Mouse (Mus musculus) kidney, embryonic 15.5 days (tissue): Measurements from ENCODE around the gene Gna12. TPM values are rescaled to one million over a fixed set of nuclear protein-coding genes. Genes with fewer than 3 reads are reported as not detected.
A peak's percentile ranks its signal among the peaks of the same experiment; 100 is the strongest.

Source experiments
- ATAC-seq: fragments of 200-750 bp; cut with Nextera tagmentation; replicated peaks from 2 replicates; pipeline ENCODE4 v1.8.0; 2017; ENCODE audit warnings: moderate TSS enrichment; ENCODE audit not compliant: low FRiP score
- H3K27ac ChIP-seq: fragments of 300-500 bp; sonication (generic); 2 replicates; pipeline ENCODE4 v1.5.1; 2015; ENCODE audit warnings: mild to moderate bottlenecking, inconsistent platforms
- H3K27me3 ChIP-seq: fragments of 300-500 bp; sonication (generic); 2 replicates; pipeline ENCODE4 v1.6.1; 2015; ENCODE audit warnings: inconsistent platforms
- H3K36me3 ChIP-seq: fragments of 300-500 bp; sonication (generic); 2 replicates; pipeline ENCODE4 v1.6.1; 2015; ENCODE audit warnings: inconsistent platforms
- H3K4me1 ChIP-seq: fragments of 300-500 bp; sonication (generic); 2 replicates; pipeline ENCODE4 v1.6.1; 2015; ENCODE audit warnings: inconsistent platforms
- H3K4me2 ChIP-seq: fragments of 300-500 bp; sonication (generic); 2 replicates; pipeline ENCODE4 v1.6.1; 2015; ENCODE audit warnings: moderate library complexity, mild to moderate bottlenecking, inconsistent platforms
- H3K4me3 ChIP-seq: fragments of 300-500 bp; sonication (generic); replicated peaks from 2 replicates; pipeline ENCODE4 v1.5.1; 2015; ENCODE audit warnings: mild to moderate bottlenecking, inconsistent platforms
- H3K9ac ChIP-seq: fragments of 300-500 bp; sonication (generic); 2 replicates; pipeline ENCODE4 v1.6.1; 2015; ENCODE audit warnings: mild to moderate bottlenecking, inconsistent platforms
- H3K9me3 ChIP-seq: fragments of 300-500 bp; sonication (generic); replicated peaks from 2 replicates; pipeline ENCODE4 v1.6.1; 2016; ENCODE audit warnings: inconsistent platforms
- WGBS: fragments of 180-500 bp; shearing (Covaris S2); methylation state at CpG from one replicate; pipeline ENCODE4 v1.1.7; 2015; ENCODE audit warnings: mixed read lengths; 5-methylcytosine and 5-hydroxymethylcytosine counted together
- polyA plus RNA-seq: library from polyadenylated mRNA; unstranded; fragments of >200 nt; fragmentation: Nextera tagmentation; extraction: Ambion mirVana; gene quantifications from 2 replicates; pipeline ENCODE4 v1.2.1, GENCODE M21; 2015

The Gna12 gene
- polyA plus RNA-seq, 1 experiment from 2014 or later: 16.1 TPM

DNA sequence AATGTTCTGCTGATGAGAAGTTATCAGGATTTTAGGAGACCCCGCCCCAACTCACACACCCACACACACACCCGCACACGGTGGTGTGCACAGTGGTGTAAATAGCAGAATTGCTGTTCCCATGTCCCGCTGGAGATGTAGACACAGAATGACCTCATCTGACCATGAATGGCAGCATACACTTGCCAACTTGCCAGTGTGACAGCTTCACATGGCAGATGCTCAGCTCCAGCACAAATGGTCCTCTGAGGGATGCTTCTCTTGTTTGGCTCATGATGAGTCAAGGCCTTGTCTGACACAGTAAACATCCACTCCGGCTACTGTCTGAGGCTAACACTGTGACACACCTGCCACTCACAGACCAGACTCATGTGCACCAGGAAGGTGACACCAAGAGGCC, 61.9 kb downstream of the Gna12 start:
- Histone ChIP-seq H3K4me3 (no peak overlapping the region), H3K36me3 (0 out of 2 replicates have a peak, but pooled peaks cover 5% of the 10 kb centered on the region), H3K27me3 (no peaks in the 10 kb centered on the region), H3K9me3 (no peaks in the 10 kb centered on the region), H3K4me2 (peak overlapping the region; percentile 34), H3K27ac (peak overlapping the region; percentile 97), H3K9ac (0 out of 2 replicates have a peak overlapping the region, but pooled peaks have one; percentile 9), H3K4me1 (peaks cover 78% of the 10 kb centered on the region)
- no peak for ATAC-seq
- 51% methylated on average over 5 of the region's 5 CpGs for WGBS

DNA sequence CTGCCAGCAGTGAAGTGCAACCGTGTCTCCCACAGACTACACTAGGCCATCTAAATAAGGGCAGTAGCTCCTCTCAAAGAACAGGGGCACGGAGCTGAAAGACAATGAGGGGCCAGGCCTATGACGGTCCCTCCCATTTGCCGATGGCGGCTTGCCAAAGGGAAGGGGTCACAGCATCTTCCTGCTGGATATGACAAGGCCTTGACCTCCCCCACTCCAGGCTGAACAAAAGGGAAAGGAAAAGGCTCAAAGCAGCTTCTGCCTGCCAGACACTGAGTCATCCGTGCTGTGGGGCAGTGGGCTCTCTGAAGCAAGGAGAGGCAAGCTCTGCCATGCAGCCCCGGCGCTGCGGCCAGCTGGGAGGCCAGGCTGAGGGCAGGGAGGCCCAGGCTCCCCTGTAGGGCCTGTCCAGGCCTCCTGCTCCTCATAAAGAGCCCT, 62.5 kb downstream of the Gna12 start:
- 3% methylated on average over 9 of the region's 9 CpGs for WGBS
- Histone ChIP-seq H3K4me1 (peaks cover 75% of the 10 kb centered on the region), H3K27me3 (no peaks in the 10 kb centered on the region), H3K36me3 (peaks cover 9% of the 10 kb centered on the region; the same call in 1 of the 2 replicates), H3K27ac (peak overlapping the region; percentile 97), H3K4me2 (peak overlapping the region; percentile 34), H3K4me3 (no peak overlapping the region), H3K9ac (peak overlapping the region; percentile 28; the same call in 1 of the 2 replicates), H3K9me3 (no peaks in the 10 kb centered on the region)
- ATAC-seq: peak; percentile 79

DNA sequence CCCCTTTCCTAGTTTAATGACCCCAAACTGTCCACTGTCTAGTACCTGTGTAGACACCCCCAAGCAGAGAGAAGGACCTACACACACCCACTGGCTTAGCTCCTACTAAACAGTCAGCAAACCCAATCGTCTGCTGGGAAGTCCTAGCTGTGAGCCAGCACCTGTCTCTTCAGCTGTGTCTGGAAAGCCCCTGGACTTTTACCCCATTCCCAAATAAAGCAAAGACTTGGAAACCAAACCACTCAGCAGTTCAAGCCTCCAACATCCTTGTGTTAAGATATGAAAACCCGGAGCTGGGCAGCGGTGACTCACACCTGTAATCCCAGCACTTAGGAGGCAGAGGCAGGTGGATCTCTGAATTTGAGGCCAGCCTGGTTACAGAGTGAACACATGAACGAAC, 63.7 kb downstream of the Gna12 start:
- no peaks in the 10 kb centered on the region for H3K9me3 ChIP-seq
- ATAC-seq: no peak
- no peak overlapping the region for H3K4me2 ChIP-seq
- no peaks in the 10 kb centered on the region for H3K27me3 ChIP-seq
- peaks cover 65% of the 10 kb centered on the region for H3K4me1 ChIP-seq
- peak overlapping the region; percentile 97; the same call in 1 of the 2 replicates for H3K27ac ChIP-seq
- peaks cover 20% of the 10 kb centered on the region for H3K36me3 ChIP-seq
- no peak overlapping the region for H3K9ac ChIP-seq
- no peak overlapping the region for H3K4me3 ChIP-seq
- 88% methylated on average over 4 of the region's 4 CpGs for WGBS

DNA sequence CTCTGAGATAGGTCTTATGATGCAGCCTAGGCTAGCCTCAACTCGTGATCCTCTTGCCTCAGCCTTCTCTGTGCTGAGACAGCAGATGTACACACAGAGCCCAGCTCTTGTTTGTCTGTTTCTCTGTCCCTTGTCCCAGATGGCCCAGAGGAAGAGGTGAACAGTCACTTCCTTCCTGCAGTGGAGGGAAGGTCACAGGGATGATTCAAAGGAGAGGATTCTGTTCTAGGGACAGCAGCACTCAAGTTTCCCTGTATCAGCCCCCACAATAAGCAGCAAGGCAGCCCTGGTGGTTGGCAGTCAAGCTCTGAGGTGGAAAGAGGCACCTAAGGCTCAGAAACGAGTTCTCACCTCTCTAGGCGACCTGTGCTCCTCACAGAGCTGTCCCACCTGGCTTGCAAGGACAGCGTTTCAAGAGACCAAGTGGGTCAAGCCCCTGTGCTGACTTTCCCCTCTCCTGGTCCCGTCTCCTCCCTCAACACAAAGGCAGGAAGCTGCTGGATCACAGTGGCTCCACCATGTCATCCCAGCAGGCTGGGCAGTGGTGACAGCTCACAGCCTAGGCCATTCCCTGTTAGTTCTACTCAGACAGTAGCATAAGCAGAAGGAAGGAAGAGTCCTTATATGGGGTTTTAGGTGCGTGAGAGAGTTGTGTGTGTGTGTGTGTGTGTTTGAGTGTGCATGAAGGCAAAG, 65.2 kb downstream of the Gna12 start:
- no peak overlapping the region for H3K4me2 ChIP-seq
- no peak overlapping the region for H3K9ac ChIP-seq
- H3K4me3 ChIP-seq: no peak overlapping the region
- peak overlapping the region; percentile 78 for H3K27ac ChIP-seq
- H3K27me3 ChIP-seq: no peaks in the 10 kb centered on the region
- WGBS: 67% methylated on average over 6 of the region's 6 CpGs
- peaks cover 51% of the 10 kb centered on the region for H3K4me1 ChIP-seq
- peaks cover 35% of the 10 kb centered on the region for H3K36me3 ChIP-seq
- H3K9me3 ChIP-seq: no peaks in the 10 kb centered on the region
- ATAC-seq: no peak; the same call in 1 of the 2 replicates

DNA sequence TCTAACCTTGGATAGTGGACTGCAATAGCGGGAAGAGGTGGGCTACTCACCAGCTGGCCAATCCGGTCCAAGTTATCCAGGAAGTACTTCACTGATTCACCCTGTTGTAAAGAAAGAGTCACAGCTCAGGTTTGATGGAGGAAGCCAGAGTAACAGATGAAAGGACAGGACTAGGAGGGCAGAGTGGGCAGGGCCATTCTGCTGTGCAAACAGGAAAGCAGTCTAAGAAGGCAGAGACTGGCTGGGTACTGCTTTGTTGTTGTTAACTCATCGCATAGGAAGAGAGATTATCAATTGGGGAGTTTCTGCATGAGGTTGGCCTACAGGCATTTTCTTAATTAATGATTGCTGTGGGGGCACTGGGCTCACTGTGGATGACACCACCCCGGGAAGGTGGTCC, 67.7 kb downstream of the Gna12 start:
- Histone ChIP-seq H3K27ac (no peak overlapping the region), H3K9me3 (no peaks in the 10 kb centered on the region), H3K4me1 (peaks cover 42% of the 10 kb centered on the region), H3K4me3 (no peak overlapping the region), H3K4me2 (no peak overlapping the region), H3K27me3 (no peaks in the 10 kb centered on the region), H3K36me3 (peaks cover 58% of the 10 kb centered on the region), H3K9ac (no peak overlapping the region)
- 88% methylated on average over 4 of the region's 4 CpGs for WGBS
- no peak for ATAC-seq

DNA sequence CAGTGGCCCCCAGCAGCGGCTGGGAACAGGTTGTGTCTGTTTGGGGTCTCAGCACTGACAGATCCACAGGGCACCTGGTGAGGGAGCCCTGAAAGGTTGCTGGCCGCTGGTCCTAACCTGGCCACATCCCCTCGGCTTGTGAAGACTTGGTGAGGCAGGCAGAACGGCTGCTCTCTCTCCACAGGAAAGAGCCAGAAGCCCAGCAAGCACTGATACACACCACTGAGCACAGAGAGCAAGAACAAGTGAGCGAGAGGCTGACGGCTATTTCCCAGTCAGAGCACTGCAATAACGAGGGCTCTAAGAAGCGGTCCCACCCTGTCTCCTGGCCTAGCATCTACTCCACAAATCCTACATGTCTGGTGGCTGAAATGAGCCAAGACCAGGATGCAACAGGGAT, 71.4 kb downstream of the Gna12 start:
- peaks cover 64% of the 10 kb centered on the region for H3K36me3 ChIP-seq
- H3K4me3 ChIP-seq: no peak overlapping the region
- no peaks in the 10 kb centered on the region for H3K27me3 ChIP-seq
- peak; percentile 61; the same call in 1 of the 2 replicates for ATAC-seq
- H3K9me3 ChIP-seq: no peaks in the 10 kb centered on the region
- no peak overlapping the region for H3K9ac ChIP-seq
- H3K4me1 ChIP-seq: peaks cover 32% of the 10 kb centered on the region
- 52% methylated on average over 8 of the region's 8 CpGs for WGBS
- H3K27ac ChIP-seq: peak overlapping the region; percentile 39
- no peak overlapping the region for H3K4me2 ChIP-seq

DNA sequence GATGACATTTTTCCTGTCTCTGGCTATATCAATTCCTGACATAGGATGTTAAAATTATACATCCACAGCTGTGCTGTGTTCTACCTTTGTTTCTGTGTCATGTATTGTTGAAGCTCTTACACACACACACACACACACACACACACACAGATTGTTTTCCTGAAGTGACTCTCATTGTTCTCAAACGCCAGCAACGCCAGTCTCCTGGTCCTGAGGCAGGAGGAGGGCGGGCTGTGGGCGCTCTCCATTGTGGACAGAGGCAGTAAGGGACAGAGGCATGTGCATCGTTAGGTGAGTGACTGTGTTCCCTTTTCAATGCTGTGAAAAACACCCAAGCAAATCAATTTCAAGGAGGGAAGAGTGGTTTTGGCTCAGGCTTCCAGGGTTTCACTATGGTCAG, 77.0 kb downstream of the Gna12 start:
- no peak for ATAC-seq
- no peak overlapping the region for H3K27ac ChIP-seq
- 74% methylated on average over 5 of the region's 5 CpGs for WGBS

DNA sequence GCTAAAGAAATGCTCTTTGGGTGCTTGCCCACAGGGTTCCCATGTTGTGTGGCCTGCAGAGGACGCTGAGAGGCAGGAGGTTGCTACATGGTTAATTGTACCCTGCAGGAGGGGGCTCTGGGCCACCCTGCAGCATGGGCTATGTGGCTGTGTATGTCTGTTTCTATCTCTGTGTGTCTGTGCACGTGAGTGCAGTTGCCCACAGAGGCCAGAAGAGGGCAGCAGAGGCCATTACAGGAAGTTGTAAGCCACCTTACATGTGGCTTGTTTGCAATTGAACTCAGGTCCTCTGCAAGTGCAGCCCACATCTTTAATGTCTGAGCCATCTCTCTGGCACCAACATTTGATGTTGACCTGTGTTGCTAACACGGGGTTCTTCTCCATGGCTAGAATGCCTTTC, 77.6 kb downstream of the Gna12 start:
- Histone ChIP-seq H3K9me3 (no peaks in the 10 kb centered on the region), H3K36me3 (peaks cover 11% of the 10 kb centered on the region), H3K9ac (no peak overlapping the region), H3K4me1 (peaks cover 20% of the 10 kb centered on the region), H3K4me3 (no peak overlapping the region), H3K27ac (0 out of 2 replicates have a peak overlapping the region, but pooled peaks have one; percentile 4), H3K4me2 (no peak overlapping the region), H3K27me3 (no peaks in the 10 kb centered on the region)
- ATAC-seq: no peak
- 97% methylated on average over 3 of the region's 3 CpGs for WGBS

More for the DNA sequence above, 77.0 kb downstream of the Gna12 start:
- peaks cover 17% of the 10 kb centered on the region for H3K36me3 ChIP-seq
- H3K4me3 ChIP-seq: no peak overlapping the region
- no peak overlapping the region for H3K4me2 ChIP-seq
- no peaks in the 10 kb centered on the region for H3K27me3 ChIP-seq
- no peaks in the 10 kb centered on the region for H3K9me3 ChIP-seq
- H3K4me1 ChIP-seq: peaks cover 20% of the 10 kb centered on the region
- no peak overlapping the region for H3K9ac ChIP-seq

DNA sequence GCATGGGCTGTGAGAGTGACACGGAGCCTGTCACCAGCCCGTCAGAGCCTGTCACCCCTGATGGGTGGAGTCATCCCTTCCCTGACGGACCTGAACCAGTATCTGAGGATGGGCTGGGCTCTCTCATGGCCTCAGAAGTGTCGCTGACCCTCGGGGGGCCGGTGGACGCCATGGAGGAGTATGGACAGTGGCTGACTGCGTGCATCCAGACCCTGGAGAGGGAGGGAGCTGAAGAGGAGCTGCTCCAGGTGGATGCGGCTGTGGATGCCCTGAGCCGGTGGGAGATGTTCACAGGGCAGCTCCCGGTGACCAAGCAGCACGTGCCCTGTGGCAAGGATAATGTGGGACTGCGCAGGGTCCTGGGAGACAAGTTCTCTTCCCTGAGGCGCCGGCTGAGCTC, 78.2 kb downstream of the Gna12 start:
- Histone ChIP-seq H3K4me3 (no peak overlapping the region), H3K4me1 (peaks cover 20% of the 10 kb centered on the region), H3K27ac (no peak overlapping the region), H3K36me3 (peaks cover 5% of the 10 kb centered on the region; the same call in 1 of the 2 replicates), H3K9me3 (no peaks in the 10 kb centered on the region), H3K9ac (no peak overlapping the region), H3K27me3 (no peaks in the 10 kb centered on the region), H3K4me2 (no peak overlapping the region)
- WGBS: 91% methylated on average over 15 of the region's 15 CpGs
- no peak for ATAC-seq

DNA sequence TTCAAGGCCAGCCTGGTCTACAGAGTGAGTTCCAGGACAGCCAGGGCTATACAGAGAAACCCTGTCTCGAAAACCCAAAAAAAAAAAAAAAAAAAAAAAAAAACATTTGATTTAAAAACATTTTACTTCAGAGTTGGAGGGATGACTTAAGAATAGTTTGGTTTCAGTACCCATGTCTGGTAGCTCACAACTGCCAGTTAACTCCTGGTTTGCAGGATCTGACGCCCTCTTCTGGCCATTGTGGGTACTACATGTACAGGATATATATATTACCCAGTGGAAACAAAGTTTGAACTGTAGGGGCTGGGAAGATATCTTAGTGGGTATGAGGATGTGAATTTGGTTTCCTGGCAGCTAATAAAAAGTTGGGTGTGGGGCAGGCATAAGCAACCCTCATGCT, 79.3 kb downstream of the Gna12 start:
- WGBS: 3% methylated on average over 1 of the region's 2 CpGs
- no peak for ATAC-seq
- Histone ChIP-seq H3K9ac (no peak overlapping the region), H3K4me1 (peaks cover 13% of the 10 kb centered on the region), H3K4me2 (no peak overlapping the region), H3K27ac (no peak overlapping the region), H3K9me3 (no peaks in the 10 kb centered on the region), H3K4me3 (no peak overlapping the region), H3K36me3 (0 out of 2 replicates have a peak, but pooled peaks cover 4% of the 10 kb centered on the region), H3K27me3 (no peaks in the 10 kb centered on the region)

DNA sequence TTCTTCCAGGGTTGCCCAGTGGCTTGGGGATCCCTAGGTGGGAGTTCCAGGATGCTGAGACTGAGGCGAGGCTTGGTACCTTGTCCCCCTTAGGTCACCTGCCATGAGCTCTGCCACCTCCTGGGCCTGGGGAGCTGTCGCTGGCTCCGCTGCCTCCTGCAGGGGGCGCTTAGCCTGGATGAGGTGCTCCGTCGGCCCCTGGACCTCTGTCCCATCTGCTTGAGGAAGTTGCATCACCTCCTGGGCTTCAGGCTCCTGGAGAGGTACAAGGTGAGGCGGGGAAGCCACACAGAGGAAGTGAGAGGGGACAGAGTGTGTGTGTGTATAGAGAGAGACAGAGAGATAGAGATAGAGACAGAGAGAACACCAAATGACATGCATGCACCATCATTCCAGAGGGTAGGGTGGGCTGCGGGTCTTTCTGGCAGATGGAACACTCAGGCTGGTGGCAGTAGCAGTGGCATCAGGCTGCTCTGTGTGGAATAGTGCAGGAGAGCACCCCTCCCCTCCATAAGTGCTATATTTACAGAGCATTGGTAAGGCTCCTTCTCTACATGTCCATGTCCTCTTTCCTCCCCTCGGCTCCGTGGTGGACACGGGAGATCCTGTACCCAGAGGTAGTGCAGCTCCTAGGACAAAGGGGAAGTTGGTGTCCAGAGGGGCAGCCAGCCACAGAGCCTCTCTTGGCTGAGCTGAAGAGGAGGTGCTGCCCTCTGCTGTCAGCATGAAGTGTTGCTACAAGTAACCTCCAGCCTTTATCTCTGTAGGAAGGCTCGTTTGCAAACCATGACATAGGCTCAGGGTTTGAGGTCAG, 81.0 kb downstream of the Gna12 start:
- Histone ChIP-seq H3K4me1 (peaks cover 13% of the 10 kb centered on the region), H3K4me3 (peak overlapping the region; percentile 40), H3K9me3 (no peaks in the 10 kb centered on the region), H3K4me2 (peak overlapping the region; percentile 60), H3K36me3 (0 out of 2 replicates have a peak, but pooled peaks cover 4% of the 10 kb centered on the region), H3K27me3 (0 out of 2 replicates have a peak, but pooled peaks cover 2% of the 10 kb centered on the region), H3K27ac (peak overlapping the region; percentile 65), H3K9ac (peak overlapping the region; percentile 47)
- peak; percentile 82 for ATAC-seq
- WGBS: 17% methylated on average over 12 of the region's 12 CpGs

DNA sequence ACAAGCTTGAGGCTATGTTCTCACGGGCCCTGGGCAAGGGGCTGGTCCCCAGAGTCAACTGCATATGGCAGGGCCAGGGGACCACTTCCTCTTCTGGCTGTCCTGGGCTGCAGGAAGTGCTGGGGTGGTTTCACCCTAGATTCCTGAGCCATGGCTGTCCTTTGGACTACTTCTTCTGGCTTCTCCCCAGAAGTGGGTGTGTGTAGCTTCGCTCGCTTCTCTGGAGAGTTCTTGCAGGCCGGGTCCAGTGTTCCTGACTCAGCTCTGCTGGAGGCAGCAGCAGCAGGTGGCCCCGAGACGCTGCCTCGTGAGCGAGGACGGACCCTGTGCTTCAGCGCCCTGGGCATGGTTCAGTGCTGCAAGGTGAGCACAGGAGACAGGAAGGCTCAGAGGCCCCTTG, 81.8 kb downstream of the Gna12 start:
- Histone ChIP-seq H3K9ac (no peak overlapping the region), H3K4me1 (peaks cover 13% of the 10 kb centered on the region), H3K4me2 (no peak overlapping the region; the same call in 1 of the 2 replicates), H3K4me3 (no peak overlapping the region), H3K36me3 (0 out of 2 replicates have a peak, but pooled peaks cover 4% of the 10 kb centered on the region), H3K27ac (no peak overlapping the region), H3K9me3 (no peaks in the 10 kb centered on the region), H3K27me3 (0 out of 2 replicates have a peak, but pooled peaks cover 2% of the 10 kb centered on the region)
- WGBS: 69% methylated on average over 10 of the region's 10 CpGs
- ATAC-seq: no peak
